Mouse (Mus musculus) cerebellum, adult 2 months (tissue): ENCODE measurements around the gene Erf. TPM values are rescaled to one million over a fixed set of nuclear protein-coding genes. Genes with fewer than 3 reads are reported as not detected.

Experiments used
- DNase-seq, 2 experiments: peaks; one replicate each; pipeline ENCODE4 v3.0.0; 2021
- H3K27ac ChIP-seq: fragments of 200-500 bp; 2 replicates; pipeline ENCODE4 v1.5.1; 2012; ENCODE audit warnings: low read length, control low read depth, inconsistent platforms; ENCODE audit not compliant: insufficient read depth
- H3K27me3 ChIP-seq: fragments of 200-500 bp; 2 replicates; pipeline ENCODE4 v1.6.1; 2012; ENCODE audit warnings: inconsistent platforms, mild to moderate bottlenecking, low read length, moderate library complexity; ENCODE audit not compliant: control insufficient read depth, insufficient read depth
- H3K4me1 ChIP-seq: fragments of 200-500 bp; 2 replicates; pipeline ENCODE4 v1.6.1; 2011; ENCODE audit warnings: low read length; ENCODE audit not compliant: control insufficient read depth, insufficient read depth
- H3K4me3 ChIP-seq: fragments of 200-500 bp; replicated peaks from 2 replicates; pipeline ENCODE3; 2011; ENCODE audit warnings: mild to moderate bottlenecking, low read depth, low read length, control low read depth; ENCODE audit not compliant: insufficient read depth
- CTCF ChIP-seq: fragments of 200-500 bp; IDR thresholded peaks from 2 replicates; pipeline ENCODE4 v1.5.1; 2011; ENCODE audit warnings: low read depth, mild to moderate bottlenecking, control low read depth, low read length, moderate library complexity, borderline replicate concordance; ENCODE audit not compliant: insufficient read depth
- POLR2A ChIP-seq: fragments of 200-500 bp; IDR thresholded peaks from 2 replicates; pipeline ENCODE4 v1.6.1; 2011; ENCODE audit warnings: low read length, control low read depth, borderline replicate concordance; ENCODE audit not compliant: insufficient read depth
- WGBS: fragments of 180-500 bp; shearing (Covaris S2); methylation state at CpG from one replicate; pipeline ENCODE4 v1.1.7; 2018; 5-methylcytosine and 5-hydroxymethylcytosine counted together
- polyA plus RNA-seq: library from polyadenylated mRNA; depleted of rRNA; stranded (reverse); fragments of >200 nt; gene quantifications from 2 replicates; pipeline ENCODE4 v1.2.3, GENCODE M21; 2012; rRNA removed

Erf gene
- polyA plus RNA-seq, 1 experiment = 14.3 TPM

- no peak for DNase-seq
- WGBS = 68% methylated on average over 3 of the region's 3 CpGs
- TF ChIP-seq CTCF = no peak
- no peak for TF ChIP-seq POLR2A
- no peak overlapping the region for H3K4me3 ChIP-seq
- no peak overlapping the region for H3K27ac ChIP-seq
- no peaks in the 10 kb centered on the region for H3K27me3 ChIP-seq
- peaks cover 7% of the 10 kb centered on the region; the same call in 1 of the 2 replicates for H3K4me1 ChIP-seq
Measured at GRCm38 (mm10) chr7:25195148-25195547, 55.4 kb downstream of the Erf start.

Other genes starting within 250 kb of the Erf start
- 1,466 and 1,473 TPM in 2 replicates for gene Atp1a3, start 244.8 kb downstream of the Erf start, polyA plus RNA-seq
- 74.6 and 77.4 TPM in 2 replicates for gene Grik5, start 178.4 kb downstream of the Erf start, polyA plus RNA-seq
- 44.3 and 45.7 TPM in 2 replicates for gene Zfp574, start 178.2 kb downstream of the Erf start, polyA plus RNA-seq
- 8.4 and 10.6 TPM in 2 replicates for gene Pou2f2, start 71.0 kb downstream of the Erf start, polyA plus RNA-seq
- gene Dedd2, start 30.1 kb downstream of the Erf start, polyA plus RNA-seq = 29.0 and 29.6 TPM in 2 replicates
- 9.2 and 10.9 TPM in 2 replicates for gene Zfp526, start 29.3 kb downstream of the Erf start, polyA plus RNA-seq
- gene Gsk3a, start 12.9 kb downstream of the Erf start, polyA plus RNA-seq = 226 and 230 TPM in 2 replicates
- gene Cic, start 16.9 kb upstream of the Erf start, polyA plus RNA-seq = 121 and 124 TPM in 2 replicates
- 41.9 and 42.6 TPM in 2 replicates for gene Pafah1b3, start 47.2 kb upstream of the Erf start, polyA plus RNA-seq
- 0.16 and 0.20 TPM in 2 replicates for gene Prr19, start 50.6 kb upstream of the Erf start, polyA plus RNA-seq
- 226 and 246 TPM in 2 replicates for gene Tmem145, start 55.3 kb upstream of the Erf start, polyA plus RNA-seq
- 76.8 and 77.8 TPM in 2 replicates for gene Megf8, start 66.4 kb upstream of the Erf start, polyA plus RNA-seq
- 0.59 TPM in 1 of 2 replicates, not detected in the other for gene Cnfn, start 119.0 kb upstream of the Erf start, polyA plus RNA-seq
- 12.1 and 12.3 TPM in 2 replicates for gene Lipe, start 147.9 kb upstream of the Erf start, polyA plus RNA-seq
- gene Cxcl17, start 162.1 kb upstream of the Erf start, polyA plus RNA-seq = not detected in 2 replicates
- 3.5 and 4.1 TPM in 2 replicates for gene Ceacam1, start 226.8 kb upstream of the Erf start, polyA plus RNA-seq